20 mouse cellular contexts compared by ENCODE assay signal in the genomic region with DNA sequence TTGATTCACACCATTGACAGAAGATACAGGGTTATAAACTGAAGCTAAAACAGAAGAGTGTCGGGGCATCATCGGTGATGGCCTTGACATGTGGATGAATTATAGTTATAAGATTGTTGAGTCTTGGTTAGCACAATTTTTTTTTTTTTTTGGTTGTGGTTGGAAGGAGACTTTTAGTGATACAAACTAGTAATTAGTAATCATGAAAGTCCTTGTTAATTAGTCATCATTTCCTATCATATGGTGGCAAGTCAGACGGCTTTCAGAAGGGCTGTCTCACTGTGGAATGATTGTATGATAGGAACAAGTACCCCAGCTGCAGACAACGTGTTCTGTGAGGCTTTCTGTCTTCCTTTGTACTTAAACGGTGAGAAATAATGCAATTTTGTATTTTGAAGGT.
"Had no signal": no experiment of that assay in that cellular context is flagged by ENCODE, and none has a peak within 500 bp of the region (broad histone marks: within the 10 kb centered on the region; RNA-seq: fewer than 3 reads in every experiment).

No protein-coding gene starts in this region.

- H3K27ac ChIP-seq: left cerebral cortex, adult 2 months; liver, embryonic 13.5 days; midbrain, embryonic 13.5 days; neural tube, embryonic 13.5 days; stomach, embryonic 15.5 days had no signal

- ATAC-seq: midbrain, embryonic 13.5 days; midbrain, embryonic 16.5 days had no signal

- H3K4me3 ChIP-seq: left cerebral cortex, adult 2 months; liver, embryonic 13.5 days; midbrain, embryonic 13.5 days; myocyte; neural tube, embryonic 13.5 days; stomach, embryonic 15.5 days had no signal

- H3K4me1 ChIP-seq: liver, embryonic 13.5 days; midbrain, embryonic 13.5 days; stomach, embryonic 15.5 days had no signal

- DNase-seq: kidney, adult 2 months; kidney, postnatal 10 days; kidney, postnatal 36 days; layer of hippocampus, postnatal 36 days; liver, embryonic 13.5 days; lung, adult 2 months; lung, postnatal 14 days; lung, postnatal 4 days; retina, postnatal 1 day; right cerebral cortex, postnatal 25 days; spleen, adult 18-20 months; thymus, adult 2 months; thymus, postnatal 14 days; thymus, postnatal 4 days had no signal

- H3K36me3 ChIP-seq: liver, embryonic 13.5 days had no signal

- H3K4me2 ChIP-seq: liver, embryonic 13.5 days; midbrain, embryonic 13.5 days; neural tube, embryonic 13.5 days; stomach, embryonic 15.5 days had no signal

- H3K27me3 ChIP-seq: liver, embryonic 13.5 days; midbrain, embryonic 13.5 days; neural tube, embryonic 13.5 days; stomach, embryonic 15.5 days had no signal

- H3K9me3 ChIP-seq: liver, embryonic 13.5 days; midbrain, embryonic 13.5 days; neural tube, embryonic 13.5 days; stomach, embryonic 15.5 days had no signal

- H3K9ac ChIP-seq: liver, embryonic 13.5 days; midbrain, embryonic 13.5 days; neural tube, embryonic 13.5 days; stomach, embryonic 15.5 days had no signal
